Mouse (Mus musculus) kidney, postnatal 36 days (tissue): Measurements from ENCODE around the gene Rfx7.
A peak's percentile ranks its signal among the peaks of the same experiment; 100 is the strongest.
"Not testable (repeated sequence)": the region's sequence is repeated elsewhere in the genome, so short reads cannot be mapped to it uniquely, and the experiment has no call there.

Experiments
- DNase-seq, 2 experiments: peaks; one replicate each; pipeline ENCODE4 v3.0.0; 2021 to 2022; ENCODE audit warnings: mixed read lengths in 2 of 2

Gene Rfx7

GRCm38 (mm10) chr9:72641093-72641680, 109.1 kb downstream of the Rfx7 start:
- DNase-seq = no peak

GRCm38 (mm10) chr9:72642756-72643447, 110.9 kb downstream of the Rfx7 start:
- DNase-seq = not testable (repeated sequence)

GRCm38 (mm10) chr9:72643651-72644417, 111.8 kb downstream of the Rfx7 start:
- no peak for DNase-seq

GRCm38 (mm10) chr9:72644418-72645110, 112.5 kb downstream of the Rfx7 start:
- no peak for DNase-seq

- DNase-seq = no peak
Measured at GRCm38 (mm10) chr9:72649781-72650180, 117.7 kb downstream of the Rfx7 start.

- no peak for DNase-seq
Measured at GRCm38 (mm10) chr9:72652961-72653360, 120.9 kb downstream of the Rfx7 start.

GRCm38 (mm10) chr9:72653533-72653932, 121.5 kb downstream of the Rfx7 start:
- DNase-seq = no peak

GRCm38 (mm10) chr9:72654593-72655242, 122.7 kb downstream of the Rfx7 start:
- DNase-seq = peak; percentile 82 to 95

GRCm38 (mm10) chr9:72655602-72656001, 123.6 kb downstream of the Rfx7 start:
- DNase-seq = no peak

- DNase-seq = no peak
Measured at GRCm38 (mm10) chr9:72656491-72656890, 124.5 kb downstream of the Rfx7 start.

- no peak for DNase-seq
Measured at GRCm38 (mm10) chr9:72656940-72657339, 124.9 kb downstream of the Rfx7 start.

GRCm38 (mm10) chr9:72657694-72658093, 125.7 kb downstream of the Rfx7 start:
- DNase-seq = no peak

- no peak for DNase-seq
Measured at GRCm38 (mm10) chr9:72660139-72660538, 128.1 kb downstream of the Rfx7 start.

- DNase-seq = no peak
Measured at GRCm38 (mm10) chr9:72660911-72661310, 128.9 kb downstream of the Rfx7 start.

GRCm38 (mm10) chr9:72661561-72661894, 129.5 kb downstream of the Rfx7 start:
- DNase-seq = no peak

- DNase-seq = peak; percentile 95 to 97
Measured at GRCm38 (mm10) chr9:72661895-72662661, 130.0 kb downstream of the Rfx7 start, which contains the start of gene Nedd4. Nedd4 (plus strand) TSS chr9:72662346.

- peak; percentile 82 to 86 for DNase-seq
Measured at GRCm38 (mm10) chr9:72662691-72663533, 130.9 kb downstream of the Rfx7 start.

- DNase-seq = no peak
Measured at GRCm38 (mm10) chr9:72663534-72663918, 131.5 kb downstream of the Rfx7 start.

- DNase-seq = no peak
Measured at GRCm38 (mm10) chr9:72664409-72665351, 132.6 kb downstream of the Rfx7 start.

GRCm38 (mm10) chr9:72665517-72665916, 133.5 kb downstream of the Rfx7 start:
- peak in 1 of 2 experiments; percentile 32 for DNase-seq
